Comparison of ENCODE assay signal across 8 mouse cellular contexts in genomic region chr4:74013211-74014047, GRCm38 (mm10). TPM values are rescaled to one million over a fixed set of nuclear protein-coding genes. Genes with fewer than 3 reads are reported as not detected.
DNase-seq lines count a peak whose midpoint lies in the region; ATAC-seq and TF ChIP-seq lines count a peak whose summit lies in the region.

Gene Frmd3, plus strand, starts transcription at chr4:74013442.

- H3K27ac ChIP-seq in kidney, embryonic 14.5 days (ENCODE audit: low read depth, low read length), result no peak within 1 kb of the TSS
- no peak within 1 kb of the TSS for H3K27ac ChIP-seq in limb, embryonic 13.5 days
- H3K27ac ChIP-seq in olfactory bulb, adult 2 months (ENCODE audit: insufficient read depth, low read depth, low read length), result peak within 1 kb of the TSS; percentile 98

- H3K9ac ChIP-seq in kidney, embryonic 14.5 days (ENCODE audit: low read depth, low read length), result peak within 1 kb of the TSS; percentile 54
- H3K9ac ChIP-seq in limb, embryonic 13.5 days, result peak within 1 kb of the TSS; percentile 72

- peaks cover 11% of the 10 kb centered on the region for H3K27me3 ChIP-seq in kidney, embryonic 14.5 days (ENCODE audit: control insufficient read depth, insufficient read depth, low read length)
- peaks cover 19% of the 10 kb centered on the region for H3K27me3 ChIP-seq in limb, embryonic 13.5 days

- no peaks in the 10 kb centered on the region for H3K9me3 ChIP-seq in kidney, embryonic 14.5 days (ENCODE audit: control insufficient read depth, low read length)
- no peaks in the 10 kb centered on the region for H3K9me3 ChIP-seq in limb, embryonic 13.5 days

- 0 out of 2 replicates have a peak, but pooled peaks have one; percentile 7 for TF ChIP-seq CTCF in olfactory bulb, adult 2 months (IDR thresholded peaks at IDR 0.05; ENCODE audit: insufficient read depth, low read depth, low read length)

- H3K4me2 ChIP-seq in kidney, embryonic 14.5 days (replicated peaks; ENCODE audit: low read depth, low read length), result peak within 1 kb of the TSS; percentile 70
- peak within 1 kb of the TSS; percentile 89 for H3K4me2 ChIP-seq in limb, embryonic 13.5 days (replicated peaks)

- peak; percentile 15 for DNase-seq in ovary, postnatal 10 days (ENCODE audit: low spot score)
- DNase-seq in ovary, adult 18-20 months (ENCODE audit: low spot score), result no peak
- peak; percentile 40 for DNase-seq in embryo, embryonic 11.5 days (ENCODE audit: low read depth, low spot score)
- peak; percentile 17 to 37 for DNase-seq in gastrocnemius, postnatal 4 days (ENCODE audit: low spot score in 2 of 2)
- no peak for DNase-seq in c-Kit-positive CD71-positive TER-119-positive erythroid progenitor cells, embryonic 14.5 days (ENCODE audit: low spot score)

- peak; percentile 95 for ATAC-seq in kidney, embryonic 14.5 days (ENCODE audit: low FRiP score, low TSS enrichment)
- ATAC-seq in limb, embryonic 13.5 days (ENCODE audit: low FRiP score, low read depth), result peak; percentile 89

- H3K36me3 ChIP-seq in kidney, embryonic 14.5 days (ENCODE audit: control insufficient read depth, insufficient read depth, low read length), result no peaks in the 10 kb centered on the region
- no peaks in the 10 kb centered on the region for H3K36me3 ChIP-seq in limb, embryonic 13.5 days

- H3K4me3 ChIP-seq in kidney, embryonic 14.5 days (ENCODE audit: low read length), result peak within 1 kb of the TSS; percentile 48
- peak within 1 kb of the TSS; percentile 60 for H3K4me3 ChIP-seq in limb, embryonic 13.5 days
- peak within 1 kb of the TSS; percentile 92 for H3K4me3 ChIP-seq in olfactory bulb, adult 2 months (ENCODE audit: insufficient read depth, low read depth, low read length)

- under 1% methylated on average over 51 of the region's 56 CpGs for WGBS in kidney, embryonic 14.5 days
- under 1% methylated on average over 56 of the region's 56 CpGs for WGBS in limb, embryonic 13.5 days
- WGBS in olfactory bulb, adult 2 months, result under 1% methylated on average over 56 of the region's 56 CpGs

- 0 out of 2 replicates have a peak, but pooled peaks cover 4% of the 10 kb centered on the region for H3K4me1 ChIP-seq in kidney, embryonic 14.5 days (ENCODE audit: control insufficient read depth, insufficient read depth, low read length)
- 0 out of 2 replicates have a peak, but pooled peaks cover 7% of the 10 kb centered on the region for H3K4me1 ChIP-seq in limb, embryonic 13.5 days
- no peaks in the 10 kb centered on the region for H3K4me1 ChIP-seq in olfactory bulb, adult 2 months (ENCODE audit: control insufficient read depth, insufficient read depth, low read length)

- peak; percentile 48 for TF ChIP-seq POLR2A in olfactory bulb, adult 2 months (IDR thresholded peaks at IDR 0.05; ENCODE audit: insufficient read depth, low read depth, low read length)

RNA-seq across cellular contexts. Expression of gene Frmd3, which starts in this region (rescaled TPM):
- 1 to 10 TPM; 2.8 to 3.1 TPM for total RNA-seq in gastrocnemius, postnatal 4 days (2021)
- 0.97 and 2.0 TPM in 2 replicates for polyA plus RNA-seq in kidney, embryonic 14.5 days (2014; fragmentation: Nextera tagmentation; extraction: Ambion mirVana)
- polyA plus RNA-seq in limb, embryonic 13.5 days (2015; fragmentation: Nextera tagmentation; extraction: Ambion mirVana), result 3.7 and 3.9 TPM in 2 replicates
- not detected in 2 replicates for polyA plus RNA-seq in olfactory bulb, adult 2 months (2012; ENCODE audit: insufficient read depth, insufficient read length, low replicate concordance, missing spikeins)

Comparison
In these comparisons a context has a peak if more than half of its experiments do, and no peak if none do; other contexts are left out.
1. DNase-seq: peak in ovary, postnatal 10 days (single experiment), embryo, embryonic 11.5 days (single experiment) and gastrocnemius, postnatal 4 days (2 of 2); none in ovary, adult 18-20 months (single experiment) and c-Kit-positive CD71-positive TER-119-positive erythroid progenitor cells, embryonic 14.5 days (single experiment).
2. Peak in every context shown above with its lines, with median percentiles within 50 percentile points of each other: H3K4me3 ChIP-seq.